Mouse (Mus musculus): ENCODE measurements at regions not wholly inside any gene's neighbourhood (a gene's known extent, or its start where the extent isn't known, plus 50 kb on each side); places are given as distances from the start of the nearest gene placed in this dataset.

GRCm38 (mm10) chr2:173453569-173454405 lies 68.6 kb upstream of the 1700021F07Rik start:
- peak in 1 of 2 experiments; percentile 35 for DNase-seq (ENCODE audit: low spot score in 2 of 2)

GRCm38 (mm10) chr2:173454741-173455140 lies 67.6 kb upstream of the 1700021F07Rik start:
- no peak for DNase-seq (ENCODE audit: low spot score in 2 of 2)

- DNase-seq (ENCODE audit: low spot score in 2 of 2): no peak
These were observed 67.2 kb upstream of the 1700021F07Rik start for GRCm38 (mm10) chr2:173455216-173455615.

- DNase-seq (ENCODE audit: low spot score in 2 of 2): no peak
These were observed 66.3 kb upstream of the 1700021F07Rik start for GRCm38 (mm10) chr2:173456083-173456482.

GRCm38 (mm10) chr2:173456924-173457623 lies 65.3 kb upstream of the 1700021F07Rik start:
- no peak for DNase-seq (ENCODE audit: low spot score in 2 of 2)

GRCm38 (mm10) chr2:173457624-173458320 lies 64.6 kb upstream of the 1700021F07Rik start:
- DNase-seq (ENCODE audit: low spot score in 2 of 2): no peak

GRCm38 (mm10) chr2:173458861-173459260 lies 63.5 kb upstream of the 1700021F07Rik start:
- no peak for DNase-seq (ENCODE audit: low spot score in 2 of 2)

- no peak for DNase-seq (ENCODE audit: low spot score in 2 of 2)
These were observed 59.1 kb upstream of the 1700021F07Rik start for GRCm38 (mm10) chr2:173463313-173463712.

GRCm38 (mm10) chr2:173464562-173464961 lies 57.8 kb upstream of the 1700021F07Rik start:
- no peak for DNase-seq (ENCODE audit: low spot score in 2 of 2)

- no peak for DNase-seq (ENCODE audit: low spot score in 2 of 2)
These were observed 57.3 kb upstream of the 1700021F07Rik start for GRCm38 (mm10) chr2:173465006-173465620.

- DNase-seq (ENCODE audit: low spot score in 2 of 2): no peak
These were observed 54.2 kb upstream of the 1700021F07Rik start for GRCm38 (mm10) chr2:173468136-173468535.

- DNase-seq (ENCODE audit: low spot score in 2 of 2): no peak
These were observed 52.6 kb upstream of the 1700021F07Rik start for GRCm38 (mm10) chr2:173469756-173470155.
